Mouse (Mus musculus) gonadal fat pad, adult 2 months (tissue): ENCODE data around the gene Ism2. TPM values are rescaled to one million over a fixed set of nuclear protein-coding genes. Genes with fewer than 3 reads are reported as not detected.
"Not testable (repeated sequence)": the region's sequence is repeated elsewhere in the genome, so short reads cannot be mapped to it uniquely, and the experiment has no call there.

Source experiments
- DNase-seq: peaks from one replicate; pipeline ENCODE4 v3.0.0-alpha.2; 2012; ENCODE audit warnings: low read depth
- polyA plus RNA-seq: library from polyadenylated mRNA; depleted of rRNA; stranded (reverse); fragments of >200 nt; gene quantifications from 2 replicates; pipeline ENCODE4 v1.2.3, GENCODE M21; 2012

Gene Ism2
- polyA plus RNA-seq, 1 experiment: 6.0 TPM

DNA sequence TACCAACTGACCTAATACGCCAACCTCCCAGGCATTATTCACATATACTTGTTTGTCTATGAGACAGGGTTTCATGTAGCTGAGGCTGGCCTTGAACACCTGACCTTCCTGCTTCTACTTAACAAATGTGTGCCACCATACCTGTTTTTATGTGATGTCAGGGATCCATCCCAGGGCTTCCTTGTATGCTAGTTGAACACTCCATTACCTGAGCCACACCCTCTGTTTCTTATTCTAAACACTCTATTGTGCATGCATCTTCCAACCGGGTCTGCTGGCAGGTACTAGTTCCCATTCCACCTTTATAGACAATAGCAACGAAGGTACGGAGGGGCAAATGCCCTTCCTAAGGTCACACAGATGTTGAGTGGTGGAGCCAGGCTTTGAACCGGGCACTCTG lies 10.4 kb downstream of the Ism2 start:
- DNase-seq: no peak

DNA sequence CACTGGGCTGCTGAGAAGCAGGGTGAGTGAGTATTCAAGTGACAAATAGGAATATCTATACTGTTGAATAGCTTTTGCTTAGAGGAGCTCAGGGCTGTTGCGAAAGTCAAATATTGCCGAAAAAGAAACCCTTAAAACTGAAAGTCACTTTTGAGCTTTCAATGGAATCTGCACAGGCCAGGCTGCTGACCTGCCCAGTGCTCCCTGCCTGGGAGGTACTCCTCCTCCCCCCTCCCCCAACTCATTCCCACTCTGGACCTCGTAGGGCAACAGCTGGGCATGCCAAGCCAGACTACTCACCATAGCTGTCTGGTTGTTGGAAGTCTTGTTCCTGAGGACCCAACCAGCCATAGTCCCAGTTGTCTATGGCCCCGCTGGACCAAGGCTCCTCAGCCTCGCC lies 14.8 kb downstream of the Ism2 start:
- DNase-seq: no peak

DNA sequence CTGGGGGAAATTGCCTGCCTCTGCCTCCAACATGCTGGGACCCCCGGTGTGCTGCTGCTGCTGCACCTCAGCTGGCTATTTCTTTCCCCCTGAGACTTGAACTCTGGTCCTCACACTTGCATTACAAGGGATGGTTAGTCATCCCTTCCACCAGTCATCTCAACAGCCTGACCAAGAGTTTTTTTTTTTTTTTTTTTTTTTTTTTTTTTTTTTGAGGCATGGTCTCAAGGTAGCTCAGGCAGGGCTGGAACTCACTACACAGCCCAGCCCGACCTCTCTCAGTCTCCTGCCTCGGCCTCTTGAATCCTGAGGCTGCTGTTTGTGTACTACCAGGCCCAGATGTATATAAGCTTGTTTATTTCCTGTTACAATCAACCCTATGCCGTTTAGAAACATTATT lies 15.2 kb downstream of the Ism2 start:
- no peak for DNase-seq

DNA sequence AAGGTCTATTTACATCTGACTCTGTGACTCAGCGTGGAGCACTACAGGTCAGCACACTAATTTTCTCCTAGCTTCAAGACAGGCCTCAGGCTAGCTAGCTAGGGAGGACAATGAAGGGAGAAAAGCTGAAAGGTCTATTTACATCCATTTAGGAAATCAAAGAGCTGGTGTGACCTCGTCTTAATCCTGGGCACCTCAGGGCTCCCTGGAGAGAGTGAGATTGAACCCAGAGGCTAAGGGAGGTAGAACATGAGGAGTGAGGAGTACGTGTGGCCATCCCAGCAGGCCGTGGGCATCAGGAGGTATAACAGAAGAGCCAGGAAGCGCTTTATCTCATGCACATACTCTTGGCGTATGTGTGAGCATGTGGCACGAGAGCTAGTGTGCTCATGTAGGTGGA lies 15.8 kb downstream of the Ism2 start:
- DNase-seq: no peak

DNA sequence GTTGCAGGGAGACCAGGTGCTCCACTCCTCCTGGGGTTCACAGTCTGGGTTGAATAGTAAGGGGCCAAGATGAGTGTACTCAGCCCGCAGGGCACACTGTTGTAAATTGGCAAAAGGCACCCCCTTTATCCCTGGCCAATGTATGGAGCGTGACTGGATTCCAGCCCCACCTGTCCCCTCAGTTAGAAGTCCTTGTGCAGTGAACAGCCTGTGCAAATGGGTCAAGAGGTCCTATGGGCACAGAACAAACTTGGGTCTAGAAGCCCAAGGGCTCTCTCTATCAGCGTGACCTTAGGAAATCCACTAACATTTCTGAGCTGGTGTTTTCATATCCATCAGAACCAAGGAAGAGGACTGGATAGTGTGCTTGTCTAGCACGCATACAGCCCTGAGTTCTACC lies 16.8 kb downstream of the Ism2 start:
- no peak for DNase-seq

DNA sequence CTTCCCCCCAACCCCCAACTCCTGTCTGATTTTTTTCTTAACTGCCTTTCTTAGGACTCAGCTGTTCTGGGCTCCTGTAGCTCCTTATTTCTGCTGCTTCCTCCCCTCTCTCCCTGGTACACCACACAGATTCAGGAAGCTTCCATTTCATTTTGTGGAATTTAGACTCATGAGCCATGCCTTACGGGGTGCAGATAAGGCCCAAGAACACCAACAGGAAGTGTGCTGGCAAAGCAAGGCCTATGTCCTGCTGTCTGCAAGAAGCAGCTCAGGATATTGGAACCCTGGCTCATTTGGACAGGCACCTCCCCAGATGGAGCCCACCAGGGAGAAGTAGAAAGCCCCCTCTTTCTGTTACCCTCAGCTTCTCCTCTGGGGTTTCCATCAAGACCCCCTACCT lies 17.7 kb downstream of the Ism2 start:
- no peak for DNase-seq

DNA sequence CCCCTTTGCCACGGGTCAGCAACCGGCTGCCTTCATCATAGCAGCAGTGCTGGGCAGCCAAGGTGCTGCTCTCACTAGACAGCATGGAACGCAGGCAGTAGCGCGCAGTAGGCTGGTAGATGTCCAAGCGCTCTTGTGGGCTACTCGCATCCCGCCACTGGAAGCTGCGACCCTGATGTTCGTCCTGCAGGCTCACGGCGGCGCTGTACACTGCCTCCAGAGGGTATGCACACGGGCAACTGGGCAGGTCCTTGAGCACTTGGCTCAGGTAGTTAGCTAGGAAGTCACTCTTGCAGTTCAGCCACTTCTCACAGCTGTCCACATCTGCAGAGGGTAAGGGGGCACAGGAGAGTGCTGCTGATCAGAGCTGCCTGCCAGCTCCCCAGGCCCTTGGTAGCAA lies 19.6 kb downstream of the Ism2 start:
- DNase-seq: no peak

DNA sequence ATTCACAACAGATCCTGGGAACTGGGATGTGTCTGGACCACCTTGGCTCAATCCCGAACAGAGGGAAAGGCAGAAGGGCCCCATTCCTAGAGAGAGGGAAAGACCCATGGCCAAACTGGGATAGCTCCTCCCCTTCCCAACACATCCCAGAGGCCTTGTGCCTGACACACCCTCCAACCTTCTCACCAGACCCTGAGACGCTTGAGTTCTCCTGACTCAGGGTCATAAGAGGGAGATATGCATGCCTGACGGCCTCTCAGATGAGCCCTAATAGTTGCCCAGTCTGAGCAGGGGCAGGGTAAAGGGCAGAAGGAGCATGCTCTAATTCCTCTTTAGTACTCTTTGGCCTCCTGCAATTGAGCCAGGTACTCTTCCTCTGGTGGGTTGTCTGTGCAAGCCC lies 20.2 kb downstream of the Ism2 start:
- no peak for DNase-seq

DNA sequence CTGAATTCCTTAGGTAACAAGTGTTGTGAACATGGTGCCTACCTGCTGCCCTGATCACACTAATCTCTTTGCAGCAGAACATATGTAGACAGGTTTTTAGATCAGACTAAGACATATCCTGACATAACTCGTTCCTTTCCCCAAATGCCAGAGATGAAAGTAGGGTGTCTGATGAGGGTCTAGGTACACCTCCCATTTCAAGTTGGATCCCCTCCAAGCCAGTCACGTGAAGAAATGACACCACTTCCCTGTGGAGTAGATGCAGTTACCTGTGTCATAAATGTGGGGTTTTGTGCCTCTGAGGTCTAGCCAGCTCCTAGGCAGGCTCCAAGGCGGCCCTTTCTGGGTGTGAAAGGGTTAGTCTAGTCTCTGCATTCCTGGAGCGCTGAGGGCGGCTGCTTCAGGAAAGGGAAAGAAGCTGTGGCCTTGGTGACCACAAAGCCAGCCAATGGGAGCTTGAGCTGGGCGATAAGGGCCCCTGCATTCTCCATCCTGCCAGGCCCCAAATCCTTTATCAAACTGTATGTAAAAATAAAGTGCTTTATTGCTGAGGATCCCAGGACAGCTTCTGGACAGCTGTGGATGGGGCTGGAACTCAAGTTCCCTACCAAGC lies 21.3 kb downstream of the Ism2 start:
- no peak for DNase-seq

DNA sequence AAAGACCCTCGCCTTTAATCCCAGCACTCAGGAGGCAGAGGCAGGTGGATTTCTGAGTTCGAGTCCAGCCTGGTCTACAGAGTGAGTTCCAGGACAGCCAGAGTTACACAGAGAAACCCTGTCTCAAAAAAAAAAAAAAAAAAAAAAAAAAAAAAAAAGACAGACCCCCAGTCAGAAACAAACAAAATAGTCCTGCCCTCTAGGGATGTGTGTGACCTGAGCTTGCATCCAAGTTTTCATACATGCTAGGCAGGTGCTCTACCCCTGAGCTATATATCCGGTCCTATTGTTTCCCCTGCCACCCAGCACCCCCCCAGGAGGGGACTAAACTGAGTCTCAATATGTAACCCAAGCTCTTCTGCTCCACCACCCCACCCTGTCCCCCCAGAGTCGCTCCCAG lies 22.3 kb downstream of the Ism2 start:
- DNase-seq: not testable (repeated sequence)

DNA sequence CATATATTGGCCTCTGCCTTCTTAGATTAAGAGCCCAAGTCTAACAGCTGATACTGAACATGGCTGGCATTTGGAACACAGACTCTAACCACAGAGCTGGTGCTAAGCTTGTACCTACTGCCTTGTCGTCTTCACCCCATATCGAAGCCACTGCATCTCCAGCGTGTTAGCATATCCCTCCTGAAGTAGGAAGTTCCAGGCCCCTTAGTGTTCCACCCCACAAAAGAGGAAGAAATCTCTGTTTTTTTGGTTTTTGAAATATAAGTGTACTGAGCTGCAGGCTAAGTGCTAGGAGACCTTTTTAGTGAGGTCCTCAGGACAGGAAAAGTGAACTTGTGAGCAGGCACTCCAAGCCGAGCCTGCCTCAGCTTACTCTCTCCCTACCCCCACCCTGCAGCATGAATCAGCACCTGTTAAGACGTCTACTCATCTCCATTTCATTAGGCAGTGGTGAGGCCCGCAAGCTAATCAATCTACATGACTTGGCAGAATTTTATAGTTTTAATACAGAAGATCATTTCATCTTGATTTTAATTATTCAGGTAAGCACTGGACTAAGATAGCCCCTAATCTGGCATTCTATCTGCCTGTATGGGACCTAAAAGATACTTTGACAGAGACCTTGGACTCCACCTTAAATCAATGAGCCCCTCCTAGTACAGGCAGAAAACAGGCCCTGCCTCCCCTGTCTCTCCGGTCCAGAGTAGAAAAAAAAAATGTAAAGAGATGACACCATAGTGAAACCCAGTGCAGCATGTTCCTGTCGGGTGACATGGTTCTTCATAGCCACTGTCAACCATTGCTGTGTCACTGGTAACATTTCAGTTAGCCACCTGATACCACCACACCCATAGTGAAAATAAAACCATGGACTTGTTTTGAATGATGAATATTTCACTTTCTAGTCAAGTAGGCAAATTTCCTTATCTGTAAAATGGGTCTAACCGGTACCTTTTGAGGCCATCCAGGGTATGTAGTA lies 24.4 kb downstream of the Ism2 start:
- DNase-seq: no peak

DNA sequence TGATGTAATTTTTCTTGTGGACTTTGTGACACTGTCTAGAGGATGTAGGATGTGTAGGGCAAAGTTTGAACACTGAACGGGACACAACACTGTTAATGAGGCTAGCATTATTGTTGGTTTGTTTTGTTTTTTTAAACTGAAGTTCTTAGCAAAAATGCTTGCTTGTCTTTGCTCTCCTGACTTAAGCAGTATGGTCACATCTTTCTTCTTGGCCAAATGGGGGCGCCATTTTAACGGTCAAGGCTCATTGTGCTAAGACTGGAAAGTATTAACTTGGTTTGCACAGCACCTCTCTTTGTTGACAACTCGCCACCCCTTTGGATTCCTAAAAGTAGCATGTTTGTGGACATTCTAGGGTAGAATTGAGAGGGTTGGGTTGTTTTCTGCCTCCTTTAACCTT lies 31.8 kb downstream of the Ism2 start:
- DNase-seq: no peak

DNA sequence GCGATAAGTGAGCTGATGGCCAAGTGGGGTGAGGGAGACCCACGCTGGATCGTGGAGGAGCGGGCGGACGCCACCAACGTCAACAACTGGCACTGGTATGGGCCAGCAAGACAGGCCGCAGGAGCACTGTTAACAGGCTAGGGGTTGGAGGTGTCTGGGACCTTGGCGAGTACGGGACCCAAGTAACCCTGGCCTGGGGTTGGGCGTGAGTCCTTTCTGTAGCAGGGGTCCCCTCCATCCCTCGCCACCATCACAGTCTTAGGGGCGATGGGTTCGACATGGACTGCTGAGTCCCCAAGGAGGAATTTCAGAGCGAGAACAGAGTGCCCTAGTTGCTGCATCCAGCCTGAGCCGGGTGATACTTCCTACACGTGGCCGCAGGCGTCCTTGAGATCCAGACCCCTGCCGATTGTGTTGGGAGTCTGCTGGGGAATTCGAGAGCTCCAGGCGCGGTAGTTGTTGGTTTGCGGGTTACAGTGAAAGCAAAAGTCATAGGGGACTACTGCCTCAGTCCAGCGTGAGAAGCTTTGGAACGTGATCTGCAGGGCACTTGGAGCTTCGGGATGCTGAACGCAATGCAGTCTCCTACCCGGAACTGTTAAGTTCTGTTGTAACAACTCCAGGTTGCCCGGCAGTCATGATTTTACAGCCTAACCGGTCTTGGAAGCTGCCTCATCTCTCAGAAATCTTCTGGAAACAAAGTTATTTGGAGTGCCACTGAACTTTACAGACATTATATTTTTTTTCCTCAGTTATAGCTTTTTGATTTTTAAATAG lies 32.5 kb downstream of the Ism2 start:
- peak; percentile 37 for DNase-seq

DNA sequence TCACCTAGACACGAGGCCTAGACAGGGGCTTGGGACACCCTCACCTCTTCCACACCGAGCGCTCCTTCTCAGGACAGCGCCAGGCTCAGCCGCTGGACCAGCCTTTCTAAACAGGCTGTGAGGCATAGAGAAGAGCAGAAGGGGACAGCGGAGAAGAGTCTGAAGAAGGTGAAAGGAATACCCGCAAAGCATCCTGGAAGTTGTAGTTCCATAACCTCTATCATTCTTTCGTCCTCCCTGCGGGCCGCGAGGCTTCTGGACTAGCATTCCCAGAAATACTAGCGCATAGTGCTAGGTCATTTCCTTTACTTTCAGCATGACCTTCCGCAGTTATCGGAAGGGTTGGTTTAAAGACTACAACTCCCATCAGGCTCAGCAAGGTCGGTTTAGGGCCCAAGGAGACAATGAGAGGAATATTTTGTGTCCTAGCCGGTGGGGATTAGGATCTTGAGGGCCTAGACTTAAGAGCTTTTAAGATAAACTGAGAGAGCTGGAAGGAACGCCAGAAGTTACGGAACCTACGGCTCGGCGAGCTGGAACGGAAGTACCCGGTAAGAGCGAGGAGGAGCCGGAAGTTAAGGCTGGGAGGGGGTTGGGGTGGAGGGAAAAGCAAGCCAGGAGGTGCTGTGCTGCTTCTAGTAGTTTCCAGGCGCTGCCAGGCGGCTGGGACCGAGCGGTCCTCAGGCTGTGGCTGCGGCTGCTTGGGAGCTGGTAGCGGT lies 33.2 kb downstream of the Ism2 start, which contains the start of the genes Vipas39 and Ahsa1:
Gene Vipas39 (minus strand): TSS at position 149 of the 719 bp plus-strand sequence.
Gene Ahsa1 (plus strand): TSS at position 372 of the 719 bp plus-strand sequence.
- peak; percentile 96 for DNase-seq

DNA sequence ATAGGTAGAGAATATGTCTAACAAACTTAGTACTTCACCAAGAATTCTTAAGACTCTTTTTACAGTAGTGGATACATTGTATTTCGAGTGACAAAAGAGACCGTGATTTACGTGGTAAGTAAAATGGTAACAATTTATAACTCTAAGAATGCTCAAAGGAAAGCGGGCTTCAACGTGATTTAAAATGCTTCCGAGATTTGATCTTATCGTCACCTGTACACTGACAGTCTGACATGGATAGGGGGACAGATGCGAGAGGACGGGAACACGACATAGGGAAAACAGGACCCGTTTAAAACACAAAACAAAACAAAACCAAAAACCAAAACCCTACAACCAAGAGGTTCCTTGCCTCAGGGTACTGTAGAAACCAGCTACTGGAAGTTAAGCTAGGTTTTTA lies 34.1 kb downstream of the Ism2 start:
- no peak for DNase-seq

DNA sequence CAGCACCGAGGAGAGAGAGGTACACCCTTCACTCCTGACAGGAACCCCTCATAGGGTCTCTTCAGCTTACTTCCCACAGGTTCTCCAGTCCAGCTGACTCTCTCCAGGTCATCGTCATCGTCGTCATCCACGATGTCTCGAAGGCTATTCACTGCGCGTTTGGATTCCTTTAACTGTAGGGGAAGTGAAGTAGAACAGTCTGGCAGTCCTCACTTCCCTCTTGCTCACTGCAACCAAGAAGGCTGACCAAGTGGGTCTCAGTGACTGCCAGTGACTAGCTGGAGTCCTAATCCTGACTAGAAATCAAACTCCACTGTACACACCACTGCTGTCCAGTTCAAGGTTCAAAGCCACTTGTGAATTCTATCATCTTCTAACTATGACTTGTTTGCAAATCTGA lies 38.9 kb downstream of the Ism2 start:
- DNase-seq: no peak

DNA sequence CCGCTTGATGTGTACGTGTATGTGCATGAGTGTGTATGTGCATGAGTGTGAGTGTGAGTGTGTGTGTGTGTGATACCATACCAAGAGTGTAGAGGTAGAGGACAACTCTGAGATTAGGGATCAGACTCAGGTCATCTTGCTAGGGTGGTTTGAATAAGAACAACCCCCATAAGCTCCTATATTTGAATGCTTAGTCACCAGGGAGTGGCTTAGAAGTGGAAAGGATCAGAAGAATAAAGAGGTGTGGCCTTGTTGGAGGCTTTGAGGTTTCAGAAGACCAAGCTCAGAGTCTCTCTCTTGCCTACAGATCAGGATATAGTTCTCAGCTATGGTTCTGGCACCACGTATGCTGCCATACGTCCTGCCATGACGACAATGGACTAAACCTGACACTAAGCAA lies 42.9 kb downstream of the Ism2 start:
- DNase-seq: no peak

DNA sequence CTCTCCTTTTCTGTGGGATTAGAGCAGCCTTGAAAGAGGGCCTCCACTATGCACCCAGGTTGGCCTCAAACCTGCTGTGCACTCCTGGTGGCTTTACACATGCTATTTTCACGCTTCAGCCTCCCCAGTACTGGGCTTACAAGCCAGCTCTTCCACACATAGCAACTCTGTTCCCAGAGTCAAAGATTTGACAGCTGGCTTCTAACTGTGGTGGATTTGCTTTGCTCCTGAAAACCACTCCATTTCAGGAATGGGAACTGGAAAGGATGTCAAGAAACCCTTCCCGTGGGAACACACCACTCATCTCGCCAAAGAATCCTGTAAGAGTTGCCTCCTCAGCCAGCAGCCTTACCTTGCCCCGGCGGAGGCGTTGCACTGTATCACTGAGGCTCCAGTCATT lies 45.6 kb downstream of the Ism2 start:
- no peak for DNase-seq

DNA sequence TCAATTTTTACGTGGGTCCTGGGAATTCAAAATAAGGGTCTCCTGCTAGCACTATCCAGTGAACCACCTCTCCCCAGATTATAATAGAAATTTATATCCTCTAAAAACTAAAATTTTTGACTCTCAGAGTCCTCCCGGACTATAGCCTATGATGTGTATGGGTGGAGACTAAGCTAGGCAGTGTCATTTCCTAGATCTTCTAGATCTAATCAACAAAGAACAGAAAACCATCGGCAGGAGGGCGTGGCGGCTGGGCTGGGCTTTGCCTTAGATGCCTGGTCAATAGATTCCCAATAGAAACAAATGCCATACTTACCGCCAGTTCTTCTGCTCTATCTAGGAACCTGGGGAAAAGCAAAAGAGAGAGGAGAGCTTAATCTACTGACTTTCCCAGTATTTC lies 49.3 kb downstream of the Ism2 start:
- DNase-seq: no peak

DNA sequence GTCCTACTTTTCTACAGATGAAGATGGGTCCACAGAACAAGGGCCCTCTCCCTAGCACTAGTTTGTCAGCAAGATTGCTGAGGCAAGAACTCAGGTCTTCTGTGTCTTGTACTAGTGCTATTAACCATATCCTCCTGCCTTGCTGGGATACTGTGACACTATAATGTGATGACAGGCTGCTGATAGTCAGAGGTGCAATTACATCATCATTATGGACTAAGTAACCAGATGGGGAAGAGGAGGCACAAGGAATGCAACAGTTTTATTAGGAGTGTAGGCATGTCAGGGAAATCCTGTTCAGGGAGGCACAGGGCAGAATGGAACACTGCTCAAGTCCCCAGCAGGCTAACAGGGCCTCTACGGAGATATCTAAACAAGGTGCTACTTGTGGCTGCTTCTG lies 60.9 kb downstream of the Ism2 start, which contains the start of gene Noxred1:
Gene Noxred1 (minus strand): TSS at position 101 of the 400 bp plus-strand sequence.
- no peak for DNase-seq

DNA sequence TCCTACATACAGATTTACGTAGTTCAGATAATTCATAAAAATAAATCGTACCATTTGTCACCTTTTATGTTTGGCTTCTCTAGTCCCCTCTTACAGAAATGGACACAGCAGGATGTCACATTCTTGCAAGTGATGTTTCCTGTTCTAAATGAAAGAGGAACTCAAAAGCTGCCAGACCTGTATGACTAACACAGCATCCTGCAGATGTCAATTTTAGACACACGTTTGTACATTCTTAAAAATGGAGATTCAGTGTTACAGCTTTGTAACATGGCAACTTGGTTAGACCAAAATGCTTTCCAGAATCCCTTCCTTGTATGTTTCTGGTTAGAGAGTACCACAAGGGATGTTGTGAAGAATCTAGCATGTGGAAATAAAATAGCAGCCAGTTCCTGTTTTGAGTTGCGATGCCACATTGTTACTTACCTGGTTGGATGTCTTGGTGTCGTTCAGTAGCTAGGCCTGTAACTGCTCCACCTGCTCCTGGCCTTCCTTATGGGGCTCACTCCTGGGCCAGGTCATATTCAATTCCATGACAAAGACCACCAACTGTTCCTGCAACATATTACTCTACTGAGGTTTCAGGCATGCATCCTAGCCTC lies 62.5 kb downstream of the Ism2 start:
- no peak for DNase-seq
